Mouse (Mus musculus) liver, embryonic 14.5 days (tissue): ENCODE results near the gene Epop.

Experiments
- CTCF ChIP-seq: IDR thresholded peaks from 2 replicates; pipeline ENCODE4 v1.5.1; 2016; ENCODE audit warnings: antibody characterized with exemption, low read depth, control low read depth
- EP300 ChIP-seq: IDR thresholded peaks from 2 replicates; pipeline ENCODE4 v1.6.1; 2016; ENCODE audit warnings: antibody characterized with exemption, low read depth

- TF ChIP-seq CTCF (no peak), EP300 (no peak)
Observed at GRCm38 (mm10) chr11:97579088-97579857, 50.2 kb downstream of the Epop start.
